Mouse (Mus musculus): ENCODE data around the gene Ttll7.

- TF ChIP-seq CTCF (IDR thresholded peaks at IDR 0.05; ENCODE audit: insufficient read depth, low read length) = no peak
- TF ChIP-seq POLR2A (IDR thresholded peaks at IDR 0.05; ENCODE audit: borderline replicate concordance, extremely low read depth, low read depth, low read length) = no peak
Observed at GRCm38 (mm10) chr3:147026248-147026647, 174.1 kb downstream of the Ttll7 start.
